Mouse (Mus musculus) heart, postnatal 4 days (tissue): Measurements from ENCODE around the gene Mdc1. TPM values are rescaled to one million over a fixed set of nuclear protein-coding genes. Genes with fewer than 3 reads are reported as not detected.
"Not testable (repeated sequence)": the region's sequence is repeated elsewhere in the genome, so short reads cannot be mapped to it uniquely, and the experiment has no call there.

Experiments used
- DNase-seq: peaks from one replicate; pipeline ENCODE4 v3.0.0; 2021
- total RNA-seq, 2 experiments: library from RNA; stranded (reverse); gene quantifications; 2 replicates each; pipeline ENCODE4 v1.2.3; 2021

Gene Mdc1
- total RNA-seq, 2 experiments from 2014 or later, result 37.9 to 40.6 TPM

- peak; percentile 91 for DNase-seq
Observed at GRCm38 (mm10) chr17:35822964-35823937, 18.1 kb upstream of the Mdc1 start, which contains the start of gene Flot1. Flot1 (plus strand) TSS chr17:35823230.

GRCm38 (mm10) chr17:35824402-35824801 lies 16.9 kb upstream of the Mdc1 start:
- no peak for DNase-seq

GRCm38 (mm10) chr17:35825109-35825850 lies 16.0 kb upstream of the Mdc1 start:
- no peak for DNase-seq

- DNase-seq, result peak; percentile 92
Observed at GRCm38 (mm10) chr17:35829737-35830136, 11.6 kb upstream of the Mdc1 start.

- no peak for DNase-seq
Observed at GRCm38 (mm10) chr17:35832400-35833238, 8.7 kb upstream of the Mdc1 start.

GRCm38 (mm10) chr17:35833239-35833751 lies 8.0 kb upstream of the Mdc1 start:
- DNase-seq, result no peak

- no peak for DNase-seq
Observed at GRCm38 (mm10) chr17:35833894-35834293, 7.4 kb upstream of the Mdc1 start.

- DNase-seq, result no peak
Observed at GRCm38 (mm10) chr17:35834696-35835422, 6.5 kb upstream of the Mdc1 start.

- no peak for DNase-seq
Observed at GRCm38 (mm10) chr17:35835424-35836140, 5.7 kb upstream of the Mdc1 start.

GRCm38 (mm10) chr17:35836178-35836965 lies 4.9 kb upstream of the Mdc1 start:
- DNase-seq, result peak; percentile 93

GRCm38 (mm10) chr17:35836991-35837422 lies 4.3 kb upstream of the Mdc1 start:
- DNase-seq, result peak; percentile 95

- peak; percentile 73 for DNase-seq
Observed at GRCm38 (mm10) chr17:35837487-35837886, 3.8 kb upstream of the Mdc1 start.

- peak; percentile 97 for DNase-seq
Observed at GRCm38 (mm10) chr17:35838122-35838544, 3.2 kb upstream of the Mdc1 start, which contains the start of gene Tubb5. Tubb5 (minus strand) TSS chr17:35838306.

- DNase-seq, result no peak
Observed at GRCm38 (mm10) chr17:35838570-35838969, 2.7 kb upstream of the Mdc1 start.

- not testable (repeated sequence) for DNase-seq
Observed at GRCm38 (mm10) chr17:35839002-35839401, 2.3 kb upstream of the Mdc1 start.

GRCm38 (mm10) chr17:35840561-35840960 lies 754 bp upstream of the Mdc1 start:
- no peak for DNase-seq

GRCm38 (mm10) chr17:35842006-35842405 lies 691 bp downstream of the Mdc1 start:
- no peak for DNase-seq

GRCm38 (mm10) chr17:35843514-35843913 lies 2.2 kb downstream of the Mdc1 start:
- no peak for DNase-seq

GRCm38 (mm10) chr17:35848112-35848511 lies 6.8 kb downstream of the Mdc1 start:
- DNase-seq, result peak; percentile 28

- DNase-seq, result no peak
Observed at GRCm38 (mm10) chr17:35850974-35851373, 9.7 kb downstream of the Mdc1 start.
